Mouse (Mus musculus): Measurements from ENCODE around the gene Selenos.

DNA sequence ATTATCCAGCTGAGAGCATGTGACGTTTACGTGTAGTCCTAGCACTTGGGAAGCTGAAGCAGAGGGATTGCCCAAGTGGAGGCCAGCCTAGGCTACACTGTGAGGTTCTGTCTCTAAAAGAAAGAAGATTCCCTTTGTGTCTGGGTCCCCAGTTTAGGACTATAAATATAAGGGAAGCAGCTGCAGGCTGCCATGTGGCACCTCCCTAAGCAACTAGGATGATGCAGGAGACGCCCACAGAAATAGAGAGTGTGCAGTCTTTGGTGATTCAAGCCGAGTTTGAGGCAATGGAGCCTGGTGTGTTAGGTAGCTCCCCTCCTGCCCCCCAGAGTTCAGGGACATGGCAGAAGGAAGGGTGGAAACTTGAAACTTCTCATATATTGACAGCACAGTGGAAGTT, 8.2 kb downstream of the Selenos start:
- TF ChIP-seq CTCF (IDR thresholded peaks at IDR 0.05; ENCODE audit: low read depth, low read length) (no peak), GATA2 (IDR thresholded peaks at IDR 0.05; ENCODE audit: borderline replicate concordance, low read depth, low read length) (no peak), TAL1 (conservative IDR thresholded peaks at IDR 0.05; ENCODE audit: low read depth, low read length) (no peak), GATA1 (IDR thresholded peaks at IDR 0.05; ENCODE audit: borderline replicate concordance, low read length) (no peak)

All from G1E (cell line).